In the genomic region with DNA sequence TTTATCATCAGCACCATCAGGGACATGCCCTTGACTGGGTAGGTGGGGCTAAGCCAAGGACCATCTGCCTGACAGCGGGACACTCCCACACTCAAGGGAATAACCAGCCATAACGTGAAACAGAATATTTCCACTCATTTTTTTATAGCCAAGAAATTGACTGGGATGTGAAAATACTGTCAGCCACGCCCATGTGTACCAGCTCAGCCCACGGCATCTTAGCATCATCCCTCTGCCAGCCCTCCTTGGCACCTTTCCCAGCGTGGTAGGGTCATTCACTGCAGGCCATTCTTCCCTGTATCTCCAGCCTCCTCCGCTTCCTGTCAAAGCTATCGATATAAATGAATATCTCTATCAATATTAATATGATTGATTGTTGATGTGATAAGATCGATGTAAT, we compare ENCODE assay signal across 19 mouse cellular contexts. TPM values are rescaled to one million over a fixed set of nuclear protein-coding genes. Genes with fewer than 3 reads are reported as not detected.
DNase-seq lines count a peak whose midpoint lies in the region; ATAC-seq and TF ChIP-seq lines count a peak whose summit lies in the region.
"Had no signal": no experiment of that assay in that cellular context is flagged by ENCODE, and none has a peak within 500 bp of the region (broad histone marks: within the 10 kb centered on the region; RNA-seq: fewer than 3 reads in every experiment).

No protein-coding gene starts in this region.

- DNase-seq in heart, adult 11 months = peak; percentile 90
- peak; percentile 41 to 62 for DNase-seq in right cerebral cortex, adult 2 months (ENCODE audit: low spot score in 2 of 2)
- no peak for DNase-seq in right cerebral cortex, postnatal 25 days
- peak; percentile 33 to 47 for DNase-seq in layer of hippocampus, adult 8-10 months (ENCODE audit: low spot score in 2 of 2)
- no peak for DNase-seq in liver, postnatal 0 days
- DNase-seq: cerebellum, adult 9-10 months; kidney, adult 11 months; kidney, postnatal 10 days; liver; lung, embryonic 14.5 days; spleen, adult 18-20 months; thymus, postnatal 25 days had no signal

- no peak overlapping the region for H3K27ac ChIP-seq in heart, embryonic 12.5 days (ENCODE audit: poor library complexity, severe bottlenecking)
- no peak overlapping the region for H3K27ac ChIP-seq in liver, postnatal 0 days (ENCODE audit: low read depth)
- H3K27ac ChIP-seq: forebrain, embryonic 13.5 days; heart, embryonic 15.5 days; hindbrain, embryonic 15.5 days; stomach, embryonic 15.5 days had no signal

- no peak overlapping the region for H3K9ac ChIP-seq in heart, embryonic 12.5 days
- no peak overlapping the region for H3K9ac ChIP-seq in liver, postnatal 0 days (replicated peaks)
- H3K9ac ChIP-seq: forebrain, embryonic 13.5 days; heart, embryonic 15.5 days; hindbrain, embryonic 15.5 days; lung, embryonic 14.5 days; stomach, embryonic 15.5 days had no signal

- no peaks in the 10 kb centered on the region for H3K36me3 ChIP-seq in heart, embryonic 12.5 days
- H3K36me3 ChIP-seq in liver, postnatal 0 days (replicated peaks; ENCODE audit: insufficient read depth, low read length) = no peaks in the 10 kb centered on the region
- H3K36me3 ChIP-seq: heart, embryonic 15.5 days; hindbrain, embryonic 15.5 days; stomach, embryonic 15.5 days had no signal

- TF ChIP-seq CTCF in liver, postnatal 0 days (IDR thresholded peaks at IDR 0.05; ENCODE audit: low read depth) = no peak

- H3K27me3 ChIP-seq in heart, embryonic 12.5 days (replicated peaks) = no peaks in the 10 kb centered on the region
- no peaks in the 10 kb centered on the region for H3K27me3 ChIP-seq in liver, postnatal 0 days (ENCODE audit: insufficient read depth, low read length)
- H3K27me3 ChIP-seq: forebrain, embryonic 13.5 days; heart, embryonic 15.5 days; hindbrain, embryonic 15.5 days; stomach, embryonic 15.5 days had no signal

- peaks cover 24% of the 10 kb centered on the region for H3K9me3 ChIP-seq in heart, embryonic 12.5 days (replicated peaks)
- peaks cover 7% of the 10 kb centered on the region for H3K9me3 ChIP-seq in liver, postnatal 0 days (ENCODE audit: low read length)
- H3K9me3 ChIP-seq: heart, embryonic 15.5 days; hindbrain, embryonic 15.5 days; stomach, embryonic 15.5 days had no signal

- H3K4me3 ChIP-seq in heart, embryonic 12.5 days = no peak overlapping the region
- H3K4me3 ChIP-seq in liver, postnatal 0 days (ENCODE audit: low read depth, low read length) = no peak overlapping the region
- H3K4me3 ChIP-seq: forebrain, embryonic 13.5 days; heart, embryonic 15.5 days; hindbrain, embryonic 15.5 days; stomach, embryonic 15.5 days had no signal

- no peak overlapping the region for H3K4me2 ChIP-seq in heart, embryonic 12.5 days
- H3K4me2 ChIP-seq in liver, postnatal 0 days (ENCODE audit: low read depth, low read length) = no peak overlapping the region
- H3K4me2 ChIP-seq: forebrain, embryonic 13.5 days; heart, embryonic 15.5 days; hindbrain, embryonic 15.5 days; lung, embryonic 14.5 days; stomach, embryonic 15.5 days had no signal

- WGBS in heart, embryonic 12.5 days = 80% methylated on average over 8 of the region's 8 CpGs
- WGBS in liver, postnatal 0 days (ENCODE audit: insufficient replicate concordance) = 71% methylated on average over 8 of the region's 8 CpGs

- no peak for ATAC-seq in heart, embryonic 12.5 days (ENCODE audit: insufficient number of reproducible peaks, low FRiP score)
- ATAC-seq in megakaryocyte progenitor cell, adult 5-6 weeks (replicated peaks; ENCODE audit: poor library complexity) = no peak
- no peak for ATAC-seq in liver, postnatal 0 days
- ATAC-seq: forebrain, embryonic 13.5 days; midbrain, embryonic 16.5 days had no signal

- H3K4me1 ChIP-seq in heart, embryonic 12.5 days (replicated peaks) = no peaks in the 10 kb centered on the region
- no peaks in the 10 kb centered on the region for H3K4me1 ChIP-seq in liver, postnatal 0 days (ENCODE audit: insufficient read depth)
- H3K4me1 ChIP-seq: forebrain, embryonic 13.5 days; heart, embryonic 15.5 days; hindbrain, embryonic 15.5 days; stomach, embryonic 15.5 days had no signal

- TF ChIP-seq EP300 in liver, postnatal 0 days (IDR thresholded peaks at IDR 0.05; ENCODE audit: low read depth) = no peak

RNA-seq across cellular contexts. Expression of a gene that starts 40.1 kb away (rescaled TPM):
- polyA plus RNA-seq in heart, embryonic 12.5 days (2016; fragmentation: Nextera tagmentation; extraction: Ambion mirVana) = 268 and 275 TPM in 2 replicates
- 100 to 1,000 TPM; 307 to 316 (median 311) TPM for total RNA-seq in layer of hippocampus, adult 8-10 months (2022)
- total RNA-seq in megakaryocyte progenitor cell, adult 5-6 weeks (2015) = 162 TPM in 2 replicates
- total RNA-seq in megakaryocyte progenitor cell, adult 5-6 weeks (2017) = 82.7 and 83.3 TPM in 2 replicates
- 101 and 104 TPM in 2 replicates for polyA plus RNA-seq in liver, postnatal 0 days (2015; fragmentation: Nextera tagmentation; extraction: Ambion mirVana)

Comparison
In these comparisons a context has a peak if more than half of its experiments do, and no peak if none do; other contexts are left out.
1. DNase-seq: peak in heart, adult 11 months (single experiment), right cerebral cortex, adult 2 months (2 of 2) and layer of hippocampus, adult 8-10 months (2 of 2); none in right cerebral cortex, postnatal 25 days (single experiment) and liver, postnatal 0 days (single experiment).